ENCODE assay signal across 18 mouse cellular contexts in the genomic region with DNA sequence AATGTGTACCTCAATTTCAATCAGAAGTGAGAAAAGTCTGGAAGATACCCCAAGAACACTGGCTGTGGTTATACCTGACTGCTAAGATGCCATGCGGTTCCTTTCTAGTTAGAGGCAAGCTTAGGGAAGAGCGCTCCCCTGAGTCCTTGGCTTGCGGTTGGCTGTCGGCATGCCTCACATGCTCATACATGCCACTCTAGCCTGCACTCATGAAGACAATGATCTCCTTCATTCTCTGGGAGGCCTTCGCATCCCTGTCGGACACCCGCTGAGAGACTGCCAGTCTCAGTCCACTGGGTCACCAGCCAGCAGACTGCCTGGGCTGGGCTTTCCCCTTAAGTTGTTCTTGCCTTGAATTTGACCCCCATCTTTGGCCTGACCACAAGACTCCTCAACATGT. TPM values are rescaled to one million over a fixed set of nuclear protein-coding genes. Genes with fewer than 3 reads are reported as not detected.
DNase-seq lines count a peak whose midpoint lies in the region; TF ChIP-seq lines count a peak whose summit lies in the region.
"Had no signal": no experiment of that assay in that cellular context is flagged by ENCODE, and none has a peak within 500 bp of the region (broad histone marks: within the 10 kb centered on the region; RNA-seq: fewer than 3 reads in every experiment).

No protein-coding gene starts in this region.

- intact Hi-C loops in gastrocnemius, adult 2 months (cut with DNase I): no loop called here
- intact Hi-C loops in left cerebral cortex, postnatal 4 days (cut with DNase I): no loop called here

- DNase-seq in gastrocnemius, adult 2 months: no peak
- DNase-seq in gastrocnemius, adult 8-10 months (ENCODE audit: low spot score in 2 of 2): no peak
- peak; percentile 47 for DNase-seq in left cerebral cortex, postnatal 4 days
- DNase-seq in left cerebral cortex, adult 8-10 months (ENCODE audit: low spot score in 2 of 2): no peak
- peak; percentile 25 for DNase-seq in brain, adult 2 months (ENCODE audit: low read depth, low spot score)
- DNase-seq in thymus, postnatal 36 days: peak; percentile 15 to 32
- no peak for DNase-seq in layer of hippocampus, adult 9-10 months (ENCODE audit: low spot score)
- DNase-seq: adrenal gland, adult 8-10 months; cerebellum, adult 9-11 months; kidney, postnatal 4 days; layer of hippocampus, adult 9-11 months; lung, embryonic 14.5 days; right cerebral cortex, postnatal 14 days had no signal

- no peak for TF ChIP-seq CTCF in gastrocnemius, adult 2 months (IDR thresholded peaks at IDR 0.05)

- no peak overlapping the region for H3K4me3 ChIP-seq in gastrocnemius, adult 2 months
- H3K4me3 ChIP-seq: forebrain, embryonic 15.5 days; hindbrain, embryonic 10.5 days; limb, embryonic 15.5 days; midbrain, embryonic 12.5 days had no signal

- peak overlapping the region; percentile 61; the same call in 1 of the 2 replicates for H3K27ac ChIP-seq in gastrocnemius, adult 2 months
- H3K27ac ChIP-seq: forebrain, embryonic 15.5 days; limb, embryonic 15.5 days; liver, embryonic 14.5 days; midbrain, embryonic 12.5 days had no signal

RNA-seq across cellular contexts. Expression of a gene that starts 41.0 kb away (rescaled TPM):
- total RNA-seq in gastrocnemius, adult 2 months (2021): 1 to 10 TPM; 4.6 to 6.3 TPM
- 1 to 10 TPM; 5.6 to 8.4 (median 6.9) TPM for total RNA-seq in gastrocnemius, adult 8-10 months (2022)
- total RNA-seq in left cerebral cortex, postnatal 4 days (2021): 10 to 100 TPM; 10.2 to 10.9 TPM
- total RNA-seq in left cerebral cortex, adult 8-10 months (2022): 10 to 100 TPM in 3 of 4 experiments, 1 to 10 TPM in 1; 8.5 to 10.8 (median 10.5) TPM

RNA-seq across cellular contexts. Expression of a gene that starts 59.6 kb away (rescaled TPM):
- under 1 TPM; 0.36 to 0.56 TPM for total RNA-seq in gastrocnemius, adult 2 months (2021)
- total RNA-seq in gastrocnemius, adult 8-10 months (2022): under 1 TPM; 0.38 to 0.75 (median 0.47) TPM
- total RNA-seq in left cerebral cortex, postnatal 4 days (2021): 10 to 100 TPM; 10.9 TPM
- total RNA-seq in left cerebral cortex, adult 8-10 months (2022): 10 to 100 TPM; 12.4 to 17.1 (median 14.5) TPM

RNA-seq across cellular contexts. Expression of a gene that starts 59.8 kb away (rescaled TPM):
- total RNA-seq in gastrocnemius, adult 2 months (2021): 10 to 100 TPM; 20.0 to 21.4 TPM
- total RNA-seq in gastrocnemius, adult 8-10 months (2022): 10 to 100 TPM; 15.2 to 21.0 (median 17.4) TPM
- 10 to 100 TPM; 49.1 to 59.0 TPM for total RNA-seq in left cerebral cortex, postnatal 4 days (2021)
- 10 to 100 TPM; 41.5 to 53.8 (median 48.3) TPM for total RNA-seq in left cerebral cortex, adult 8-10 months (2022)

Comparison
In these comparisons a context has a peak if more than half of its experiments do, and no peak if none do; other contexts are left out.
1. DNase-seq: peak in left cerebral cortex, postnatal 4 days (single experiment), brain, adult 2 months (single experiment) and thymus, postnatal 36 days (2 of 2); none in gastrocnemius, adult 2 months (single experiment), gastrocnemius, adult 8-10 months (0 of 2), left cerebral cortex, adult 8-10 months (0 of 2) and layer of hippocampus, adult 9-10 months (single experiment).
2. RNA of a gene that starts 59.6 kb away (total RNA-seq): 12.4 to 17.1 TPM in left cerebral cortex, adult 8-10 months and 10.9 TPM in left cerebral cortex, postnatal 4 days; 0.36 to 0.56 TPM in gastrocnemius, adult 2 months and 0.38 to 0.75 TPM in gastrocnemius, adult 8-10 months; every median in the first group is over 4 times any median in the second.